Mouse (Mus musculus): ENCODE measurements around the gene Bicra. TPM values are rescaled to one million over a fixed set of nuclear protein-coding genes. Genes with fewer than 3 reads are reported as not detected.

Gene Bicra
- polyA plus RNA-seq, 1 experiment from 2014 or later: 4.9 TPM

DNA sequence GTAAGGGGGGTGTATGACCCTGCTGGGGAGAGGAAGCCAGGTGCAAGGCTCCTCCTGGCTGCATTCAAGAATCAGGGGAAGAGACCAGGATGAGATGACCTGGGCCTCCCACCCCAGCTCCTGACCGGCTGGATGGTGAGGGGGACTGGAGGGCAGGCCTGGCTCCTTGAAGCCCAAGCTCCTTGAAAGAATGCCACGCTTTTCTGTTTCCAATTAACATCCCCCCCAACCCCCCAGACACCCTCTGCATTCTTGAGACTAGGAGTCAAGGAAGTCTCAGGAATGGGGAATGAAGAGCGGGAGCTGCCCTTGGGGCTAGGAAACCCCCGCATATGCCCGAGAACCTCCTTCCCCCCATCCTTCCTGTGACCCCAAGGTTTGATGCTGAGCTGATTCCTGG is 3.2 kb downstream of the Bicra start:
- Histone ChIP-seq H3K36me3 (ENCODE audit: control insufficient read depth, insufficient read depth, low read length) (no peaks in the 10 kb centered on the region), H3K4me2 (0 out of 2 replicates have a peak overlapping the region, but pooled peaks have one; percentile 0), H3K27ac (ENCODE audit: low read depth, low read length) (no peak overlapping the region), H3K4me3 (ENCODE audit: low read depth, low read length) (no peak overlapping the region), H3K4me1 (ENCODE audit: control insufficient read depth, insufficient read depth, low read length) (peaks cover 30% of the 10 kb centered on the region), H3K9me3 (replicated peaks; ENCODE audit: control insufficient read depth, low read length) (no peaks in the 10 kb centered on the region), H3K9ac (ENCODE audit: low read depth, low read length) (no peak overlapping the region), H3K27me3 (ENCODE audit: control insufficient read depth, insufficient read depth, low read length) (no peaks in the 10 kb centered on the region)
- no peak for ATAC-seq (replicated peaks; ENCODE audit: insufficient number of reproducible peaks, low FRiP score, low TSS enrichment)
- WGBS (ENCODE audit: insufficient replicate concordance): 38% methylated on average over 5 of the region's 5 CpGs

DNA sequence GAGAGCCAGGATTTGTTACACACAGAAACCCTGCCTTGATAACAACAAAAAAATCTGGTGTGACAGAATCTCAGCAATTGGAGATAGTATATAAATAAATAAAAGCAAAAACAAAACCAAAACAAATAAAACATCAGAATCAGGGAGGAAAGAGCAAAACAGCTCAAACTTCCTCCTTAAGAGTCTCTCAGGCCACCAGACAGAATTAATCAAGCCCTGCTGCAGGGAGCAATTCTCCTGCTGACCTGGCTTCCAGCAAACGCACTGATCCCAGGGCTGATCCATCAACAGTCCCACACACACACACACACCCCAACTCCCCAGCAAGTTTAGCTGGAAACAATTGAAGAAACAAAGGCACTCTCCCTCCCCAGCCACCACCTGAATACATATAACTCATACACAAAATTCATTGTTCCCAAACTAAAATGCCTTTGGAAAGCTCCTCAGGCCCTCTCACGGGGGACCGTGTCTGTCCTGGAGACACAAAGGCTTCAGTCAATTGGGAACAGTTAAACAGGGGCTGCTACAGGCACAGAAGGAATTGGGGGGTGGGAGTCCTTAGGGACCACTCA is 3.8 kb downstream of the Bicra start:
- Histone ChIP-seq H3K4me3 (ENCODE audit: low read depth, low read length) (no peak overlapping the region), H3K9me3 (replicated peaks; ENCODE audit: control insufficient read depth, low read length) (no peaks in the 10 kb centered on the region), H3K27ac (ENCODE audit: low read depth, low read length) (no peak overlapping the region), H3K27me3 (ENCODE audit: control insufficient read depth, insufficient read depth, low read length) (no peaks in the 10 kb centered on the region), H3K36me3 (ENCODE audit: control insufficient read depth, insufficient read depth, low read length) (no peaks in the 10 kb centered on the region), H3K9ac (ENCODE audit: low read depth, low read length) (no peak overlapping the region), H3K4me1 (ENCODE audit: control insufficient read depth, insufficient read depth, low read length) (peaks cover 27% of the 10 kb centered on the region), H3K4me2 (no peak overlapping the region)
- ATAC-seq (replicated peaks; ENCODE audit: insufficient number of reproducible peaks, low FRiP score, low TSS enrichment): no peak
- WGBS (ENCODE audit: insufficient replicate concordance): 48% methylated on average over 3 of the region's 3 CpGs

DNA sequence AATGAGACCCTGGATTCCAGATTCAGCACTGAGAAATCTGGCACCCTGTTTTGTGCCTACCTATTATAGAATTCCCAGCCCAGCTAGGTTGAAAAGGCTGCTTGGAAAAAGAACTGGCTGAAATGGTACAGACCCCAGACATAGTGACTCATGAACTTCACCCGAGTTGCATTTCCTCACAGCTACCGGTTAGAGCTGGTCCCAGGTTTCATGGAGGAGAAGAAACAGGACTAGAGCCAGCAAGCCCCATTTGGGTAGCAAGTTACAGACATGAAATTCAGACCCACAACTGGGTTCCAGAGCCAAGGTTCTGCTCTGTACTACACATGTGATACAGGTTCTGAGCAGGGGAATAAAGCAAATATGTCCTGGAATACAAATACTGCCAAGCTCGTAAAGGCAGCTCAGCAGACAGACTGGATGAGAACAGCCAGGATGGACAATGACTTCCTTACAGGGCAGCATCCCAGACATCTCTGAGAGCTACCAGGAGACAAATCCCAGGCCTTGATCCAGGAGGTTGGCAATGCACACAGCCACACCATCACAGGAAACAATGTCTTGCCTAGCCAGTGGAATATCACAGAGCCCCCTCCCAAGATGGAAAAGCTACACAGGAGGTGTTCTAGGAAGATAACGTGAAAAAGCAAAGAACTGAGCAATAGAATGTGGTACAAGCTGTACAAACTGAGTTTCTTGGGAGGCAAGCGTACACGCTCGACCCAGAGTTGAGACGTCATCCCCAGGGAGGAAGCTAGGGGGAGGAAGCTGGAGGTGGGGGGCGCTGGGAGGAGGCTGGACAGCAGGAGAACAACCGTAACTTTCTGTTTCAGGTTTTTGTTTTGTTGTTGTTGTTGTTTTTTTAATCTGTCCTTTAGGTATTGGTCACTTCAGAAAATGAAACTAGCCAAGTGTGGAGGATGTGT is 4.6 kb downstream of the Bicra start:
- no peak overlapping the region for H3K9ac ChIP-seq (ENCODE audit: low read depth, low read length)
- no peaks in the 10 kb centered on the region for H3K36me3 ChIP-seq (ENCODE audit: control insufficient read depth, insufficient read depth, low read length)
- H3K27me3 ChIP-seq (ENCODE audit: control insufficient read depth, insufficient read depth, low read length): no peaks in the 10 kb centered on the region
- H3K9me3 ChIP-seq (replicated peaks; ENCODE audit: control insufficient read depth, low read length): no peaks in the 10 kb centered on the region
- H3K27ac ChIP-seq (ENCODE audit: low read depth, low read length): no peak overlapping the region
- WGBS (ENCODE audit: insufficient replicate concordance): 59% methylated on average over 10 of the region's 10 CpGs
- H3K4me3 ChIP-seq (ENCODE audit: low read depth, low read length): no peak overlapping the region
- H3K4me2 ChIP-seq: no peak overlapping the region
- H3K4me1 ChIP-seq (ENCODE audit: control insufficient read depth, insufficient read depth, low read length): peaks cover 27% of the 10 kb centered on the region
- no peak for ATAC-seq (replicated peaks; ENCODE audit: insufficient number of reproducible peaks, low FRiP score, low TSS enrichment)

DNA sequence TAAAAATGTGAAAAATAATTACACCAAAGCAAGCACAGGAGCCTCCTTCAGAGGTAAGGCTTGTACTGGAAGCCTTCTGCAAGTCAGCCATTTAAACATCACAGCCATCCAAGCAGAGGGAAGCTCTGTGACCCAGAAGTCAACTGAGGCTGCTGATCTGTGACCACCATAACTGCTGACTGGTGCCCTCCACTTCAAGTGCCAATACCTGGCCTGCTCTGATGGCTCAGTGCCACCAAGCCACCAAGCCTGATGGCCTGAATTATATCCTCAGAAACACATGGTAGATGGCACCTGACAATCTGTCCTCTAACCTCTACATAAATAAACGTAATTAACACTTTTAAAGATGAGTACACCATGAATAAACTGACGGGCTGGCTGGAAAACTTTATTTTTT is 6.5 kb downstream of the Bicra start:
- no peaks in the 10 kb centered on the region for H3K36me3 ChIP-seq (ENCODE audit: control insufficient read depth, insufficient read depth, low read length)
- 91% methylated on average over 2 of the region's 2 CpGs for WGBS (ENCODE audit: insufficient replicate concordance)
- no peak overlapping the region for H3K4me3 ChIP-seq (ENCODE audit: low read depth, low read length)
- no peaks in the 10 kb centered on the region for H3K27me3 ChIP-seq (ENCODE audit: control insufficient read depth, insufficient read depth, low read length)
- H3K9me3 ChIP-seq (replicated peaks; ENCODE audit: control insufficient read depth, low read length): no peaks in the 10 kb centered on the region
- no peak overlapping the region for H3K4me2 ChIP-seq
- no peak for ATAC-seq (replicated peaks; ENCODE audit: insufficient number of reproducible peaks, low FRiP score, low TSS enrichment)
- H3K27ac ChIP-seq (ENCODE audit: low read depth, low read length): no peak overlapping the region
- no peak overlapping the region for H3K9ac ChIP-seq (ENCODE audit: low read depth, low read length)
- H3K4me1 ChIP-seq (ENCODE audit: control insufficient read depth, insufficient read depth, low read length): peaks cover 25% of the 10 kb centered on the region

DNA sequence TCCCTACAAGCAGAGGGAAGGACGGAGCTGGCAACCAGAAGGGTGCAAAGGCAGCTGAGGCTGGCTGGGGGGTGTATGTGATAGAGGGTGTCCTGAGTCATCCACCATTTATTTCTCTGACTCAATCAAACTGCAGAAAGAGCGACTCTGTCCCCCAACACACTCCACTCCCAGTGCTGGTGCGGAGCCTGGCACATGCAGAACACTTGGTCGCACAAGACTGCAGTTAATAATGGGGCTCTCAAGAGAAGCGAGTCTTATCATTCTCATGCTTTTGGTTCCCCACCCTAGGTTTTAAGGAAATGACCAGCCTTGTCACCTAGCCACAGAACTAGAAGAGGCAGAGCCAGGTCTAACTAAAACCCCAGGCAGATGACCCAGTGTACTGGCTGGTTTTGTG is 8.4 kb downstream of the Bicra start:
- 83% methylated on average over 5 of the region's 5 CpGs for WGBS (ENCODE audit: insufficient replicate concordance)
- H3K9ac ChIP-seq (ENCODE audit: low read depth, low read length): no peak overlapping the region

DNA sequence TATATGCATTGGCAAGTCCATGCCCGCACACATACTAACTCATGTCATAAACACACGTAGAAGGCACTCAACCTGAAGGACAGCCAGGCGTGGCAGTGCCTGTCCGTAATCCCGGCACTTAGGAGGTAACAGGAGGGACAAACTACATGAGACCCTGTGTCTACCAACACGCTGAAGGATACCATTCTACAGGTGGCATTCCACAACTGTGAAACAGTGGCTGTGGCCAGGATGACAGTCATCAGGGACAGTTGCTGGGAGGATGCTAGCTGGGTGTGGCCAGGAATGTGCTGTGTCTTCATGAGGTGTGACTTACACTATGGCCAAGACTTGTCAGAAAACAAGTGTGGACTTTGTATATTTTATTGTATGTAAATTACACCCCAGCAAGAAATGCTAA is 10.7 kb downstream of the Bicra start:
- H3K9ac ChIP-seq (ENCODE audit: low read depth, low read length): no peak overlapping the region
- no peaks in the 10 kb centered on the region for H3K9me3 ChIP-seq (replicated peaks; ENCODE audit: control insufficient read depth, low read length)
- H3K27ac ChIP-seq (ENCODE audit: low read depth, low read length): no peak overlapping the region
- ATAC-seq (replicated peaks; ENCODE audit: insufficient number of reproducible peaks, low FRiP score, low TSS enrichment): no peak
- H3K4me2 ChIP-seq: no peak overlapping the region
- no peaks in the 10 kb centered on the region for H3K36me3 ChIP-seq (ENCODE audit: control insufficient read depth, insufficient read depth, low read length)
- no peaks in the 10 kb centered on the region for H3K4me1 ChIP-seq (ENCODE audit: control insufficient read depth, insufficient read depth, low read length)
- WGBS (ENCODE audit: insufficient replicate concordance): 95% methylated on average over 6 of the region's 6 CpGs
- no peak overlapping the region for H3K4me3 ChIP-seq (ENCODE audit: low read depth, low read length)
- no peaks in the 10 kb centered on the region for H3K27me3 ChIP-seq (ENCODE audit: control insufficient read depth, insufficient read depth, low read length)

More for the DNA sequence above, 8.4 kb downstream of the Bicra start:
- no peak overlapping the region for H3K4me2 ChIP-seq
- no peaks in the 10 kb centered on the region for H3K27me3 ChIP-seq (ENCODE audit: control insufficient read depth, insufficient read depth, low read length)
- no peak overlapping the region for H3K27ac ChIP-seq (ENCODE audit: low read depth, low read length)
- no peaks in the 10 kb centered on the region for H3K36me3 ChIP-seq (ENCODE audit: control insufficient read depth, insufficient read depth, low read length)
- 0 out of 2 replicates have a peak, but pooled peaks cover 7% of the 10 kb centered on the region for H3K4me1 ChIP-seq (ENCODE audit: control insufficient read depth, insufficient read depth, low read length)
- no peak for ATAC-seq (replicated peaks; ENCODE audit: insufficient number of reproducible peaks, low FRiP score, low TSS enrichment)
- H3K9me3 ChIP-seq (replicated peaks; ENCODE audit: control insufficient read depth, low read length): no peaks in the 10 kb centered on the region
- no peak overlapping the region for H3K4me3 ChIP-seq (ENCODE audit: low read depth, low read length)

DNA sequence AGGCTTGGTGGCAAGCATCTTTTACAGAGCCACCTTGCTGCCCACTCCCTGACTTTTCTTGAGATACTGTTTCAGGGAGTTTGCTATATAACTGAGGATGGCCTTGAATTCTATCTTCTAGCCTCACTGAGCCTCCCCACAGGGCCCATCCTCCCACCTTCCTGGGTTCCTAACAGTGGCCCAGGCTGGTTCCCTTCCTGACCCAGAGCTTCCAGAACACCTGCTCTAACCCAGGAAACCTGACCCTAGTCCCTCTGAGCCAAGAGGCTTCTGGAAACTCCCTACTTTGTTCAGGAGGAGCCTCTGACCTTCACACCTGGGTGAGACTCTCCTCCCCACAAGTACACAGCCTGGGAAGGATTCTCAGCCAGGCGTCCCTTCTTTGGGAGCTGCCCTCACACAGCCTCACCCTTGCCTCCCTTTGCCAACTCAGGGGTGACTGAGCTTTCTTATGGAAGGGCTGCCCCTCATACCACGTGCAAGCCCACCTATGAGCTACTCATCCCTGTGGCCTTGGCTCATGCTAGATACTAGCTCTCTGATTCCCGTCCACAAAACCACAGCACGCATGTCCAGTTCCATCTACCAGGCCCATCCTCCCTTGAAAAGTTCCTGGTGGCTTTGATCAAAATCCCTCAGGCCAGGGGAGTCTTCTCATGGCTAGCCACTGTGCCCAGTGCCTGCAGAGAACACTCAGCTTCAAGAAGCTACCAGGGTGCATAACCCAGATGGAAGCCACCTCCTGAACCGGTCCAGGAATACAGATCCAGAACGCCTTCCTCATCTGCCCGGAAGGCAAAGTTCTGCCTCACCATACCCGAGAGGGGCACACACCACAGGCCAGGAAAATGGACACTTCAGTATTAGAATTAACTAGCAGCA is 13.9 kb downstream of the Bicra start:
- Histone ChIP-seq H3K27me3 (ENCODE audit: control insufficient read depth, insufficient read depth, low read length) (no peaks in the 10 kb centered on the region), H3K27ac (ENCODE audit: low read depth, low read length) (no peak overlapping the region), H3K36me3 (ENCODE audit: control insufficient read depth, insufficient read depth, low read length) (no peaks in the 10 kb centered on the region), H3K4me2 (no peak overlapping the region), H3K9ac (ENCODE audit: low read depth, low read length) (no peak overlapping the region), H3K4me3 (ENCODE audit: low read depth, low read length) (no peak overlapping the region), H3K9me3 (replicated peaks; ENCODE audit: control insufficient read depth, low read length) (no peaks in the 10 kb centered on the region), H3K4me1 (ENCODE audit: control insufficient read depth, insufficient read depth, low read length) (no peaks in the 10 kb centered on the region)
- ATAC-seq (replicated peaks; ENCODE audit: insufficient number of reproducible peaks, low FRiP score, low TSS enrichment): no peak
- WGBS (ENCODE audit: insufficient replicate concordance): 86% methylated on average over 8 of the region's 8 CpGs

DNA sequence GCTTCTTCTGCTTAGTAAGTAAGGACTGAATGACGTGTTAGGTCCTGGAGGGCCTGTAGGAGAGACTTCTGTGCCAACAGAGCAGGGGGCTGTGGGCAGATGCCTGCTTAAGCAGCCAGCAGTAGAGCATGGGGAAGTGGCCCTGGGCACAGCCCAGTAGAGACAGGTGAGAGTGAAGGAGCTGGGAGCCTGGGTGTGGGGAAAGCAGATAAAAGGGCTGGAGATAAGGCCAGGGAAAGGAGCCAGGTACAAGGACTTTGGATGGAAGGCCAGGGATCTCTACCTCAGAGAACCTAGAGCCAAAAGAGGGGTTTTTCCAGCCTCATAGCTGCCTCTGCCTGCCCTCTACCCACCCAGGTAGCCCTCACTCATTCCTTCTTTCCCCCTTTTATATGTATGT is 14.7 kb downstream of the Bicra start:
- Histone ChIP-seq H3K36me3 (ENCODE audit: control insufficient read depth, insufficient read depth, low read length) (no peaks in the 10 kb centered on the region), H3K27ac (ENCODE audit: low read depth, low read length) (no peak overlapping the region), H3K27me3 (ENCODE audit: control insufficient read depth, insufficient read depth, low read length) (no peaks in the 10 kb centered on the region), H3K9ac (ENCODE audit: low read depth, low read length) (no peak overlapping the region), H3K4me2 (no peak overlapping the region), H3K4me1 (ENCODE audit: control insufficient read depth, insufficient read depth, low read length) (no peaks in the 10 kb centered on the region), H3K9me3 (replicated peaks; ENCODE audit: control insufficient read depth, low read length) (no peaks in the 10 kb centered on the region), H3K4me3 (ENCODE audit: low read depth, low read length) (no peak overlapping the region)
- 75% methylated on average over 1 of the region's 1 CpGs for WGBS (ENCODE audit: insufficient replicate concordance)
- no peak for ATAC-seq (replicated peaks; ENCODE audit: insufficient number of reproducible peaks, low FRiP score, low TSS enrichment)
